Mouse (Mus musculus): Measurements from ENCODE around the gene Prpf4.

Gene Prpf4

DNA sequence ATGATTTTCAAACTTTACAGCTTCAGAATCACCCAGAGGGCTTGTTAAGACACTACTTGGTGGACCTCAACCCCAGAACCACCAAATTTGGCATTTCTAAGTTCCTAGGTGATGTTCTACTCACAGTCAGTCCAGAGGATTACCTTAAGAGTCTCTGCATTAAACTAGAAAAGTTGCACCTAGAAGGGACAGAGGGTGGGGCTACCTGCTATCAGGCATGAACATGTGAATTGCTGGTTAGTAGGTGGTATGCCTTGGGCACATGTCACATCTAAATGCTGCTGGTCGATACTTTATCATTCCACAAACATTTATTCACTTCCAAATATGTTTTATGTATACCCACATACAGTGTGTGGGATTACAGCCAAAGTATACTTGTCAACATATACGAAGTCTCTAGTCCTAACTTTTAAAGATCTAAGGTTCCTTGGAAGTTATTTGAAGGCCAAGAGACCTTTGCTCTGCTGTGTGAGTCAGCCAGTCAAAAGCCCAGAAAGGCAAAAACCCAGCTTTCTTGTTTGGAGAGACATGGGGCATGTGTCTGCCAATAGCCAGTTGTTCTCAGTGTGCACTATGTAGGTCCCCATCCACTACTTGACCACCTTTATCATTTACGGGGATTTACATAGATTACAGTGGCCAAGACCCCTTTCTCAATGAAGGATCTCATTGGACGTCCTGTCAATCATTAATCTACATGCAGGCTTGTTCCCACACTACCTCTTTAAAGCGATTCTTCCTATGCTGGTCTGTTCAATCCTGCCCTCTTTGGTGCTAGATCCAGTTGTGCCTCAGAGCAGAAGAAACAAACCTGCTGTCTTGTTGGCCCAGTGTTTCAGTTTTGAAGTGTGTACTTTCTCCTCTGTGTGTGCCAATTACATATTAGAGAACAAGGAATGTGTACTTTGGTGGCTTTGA, 18.7 kb upstream of the Prpf4 start:
- DNase-seq = no peak

- no peak for DNase-seq
Measured at GRCm38 (mm10) chr4:62391892-62392291, 16.7 kb upstream of the Prpf4 start.

GRCm38 (mm10) chr4:62393459-62393858, 15.1 kb upstream of the Prpf4 start:
- DNase-seq = no peak

DNA sequence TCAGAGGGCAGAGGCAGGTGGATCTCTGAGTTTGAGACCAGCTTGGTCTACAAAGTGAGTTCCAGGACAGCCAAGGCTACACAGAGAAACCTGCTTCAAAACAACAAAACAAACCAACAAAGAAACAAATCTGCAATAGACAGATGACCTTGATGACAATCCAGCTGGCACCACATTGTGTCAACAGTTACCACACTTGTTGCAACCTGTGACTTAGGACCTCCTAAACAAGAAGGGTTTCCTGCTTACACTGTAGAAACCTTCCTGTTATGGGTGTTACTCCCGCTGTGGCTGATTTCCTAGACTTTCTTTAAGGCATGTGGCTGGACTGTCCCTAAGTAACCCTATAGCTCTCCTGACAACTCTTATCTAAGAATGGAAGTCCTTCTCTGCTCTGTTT, 12.8 kb upstream of the Prpf4 start:
- no peak for DNase-seq

GRCm38 (mm10) chr4:62397616-62398365, 10.8 kb upstream of the Prpf4 start:
- DNase-seq = no peak

GRCm38 (mm10) chr4:62398956-62399355, 9.6 kb upstream of the Prpf4 start:
- no peak for DNase-seq

DNA sequence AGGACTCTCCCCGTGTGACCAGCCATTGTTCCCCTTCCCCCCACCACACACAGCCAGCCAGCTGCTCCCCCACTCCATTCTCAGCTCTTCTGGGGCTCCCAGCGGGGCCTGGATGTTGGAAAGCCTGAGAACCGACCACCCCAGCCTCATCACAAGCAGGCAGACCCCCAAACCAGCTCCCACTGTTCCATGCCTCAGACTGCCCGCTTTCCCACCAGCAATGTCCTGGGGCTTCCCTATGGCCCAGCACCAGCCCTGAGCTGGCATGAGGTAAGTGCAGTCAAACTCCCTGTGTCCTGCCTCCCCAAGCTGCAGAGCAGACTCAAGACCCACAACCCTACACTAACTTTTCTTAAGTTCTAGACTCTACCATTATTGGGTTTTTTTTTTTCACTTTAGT, 2.5 kb upstream of the Prpf4 start:
- DNase-seq = no peak

GRCm38 (mm10) chr4:62407730-62408582, 641 bp upstream of the Prpf4 start:
- DNase-seq = peak; percentile 53 to 63

GRCm38 (mm10) chr4:62409615-62410014, 1.0 kb downstream of the Prpf4 start:
- no peak for DNase-seq

DNA sequence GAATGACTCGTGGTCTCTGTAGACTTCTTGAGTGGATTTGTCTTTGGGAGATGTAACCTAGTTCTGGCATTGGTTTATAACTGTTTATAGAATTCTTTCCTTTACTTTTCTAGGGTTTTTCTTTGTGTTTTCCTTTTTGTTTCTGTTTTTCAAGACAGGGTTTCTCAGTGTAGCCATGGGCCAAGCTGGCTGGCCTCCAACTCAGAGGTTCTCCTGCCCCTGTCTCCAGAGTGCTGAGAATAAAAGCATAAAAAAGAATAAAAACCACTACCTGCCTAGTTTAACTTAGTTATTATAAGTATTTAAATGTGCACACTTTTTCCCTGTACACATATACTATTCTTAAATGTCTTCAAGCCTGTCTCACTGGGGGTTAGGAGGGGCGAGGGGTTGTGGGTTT, 1.7 kb downstream of the Prpf4 start:
- DNase-seq = no peak

DNA sequence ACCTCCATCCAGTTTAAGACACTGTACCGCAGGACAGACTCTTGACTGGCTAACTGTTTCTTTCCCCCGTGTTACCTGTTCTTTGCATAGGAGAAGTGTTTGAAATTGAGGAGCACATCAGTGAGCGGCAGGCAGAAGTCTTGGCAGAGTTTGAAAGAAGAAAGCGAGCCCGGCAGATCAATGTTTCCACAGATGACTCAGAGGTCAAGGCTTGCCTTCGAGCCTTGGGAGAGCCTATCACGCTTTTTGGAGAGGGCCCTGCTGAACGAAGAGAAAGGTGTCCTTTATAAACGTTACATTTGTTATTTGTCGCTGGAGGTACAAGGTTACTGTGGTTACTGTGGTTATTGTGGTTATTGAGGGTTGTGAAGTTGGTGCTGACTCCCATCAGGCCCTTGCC, 3.0 kb downstream of the Prpf4 start:
- DNase-seq = no peak

- DNase-seq = no peak
Measured at GRCm38 (mm10) chr4:62418448-62418847, 9.9 kb downstream of the Prpf4 start.

GRCm38 (mm10) chr4:62419091-62419490, 10.5 kb downstream of the Prpf4 start:
- DNase-seq = peak; percentile 61 to 73

GRCm38 (mm10) chr4:62425891-62426290, 17.3 kb downstream of the Prpf4 start:
- DNase-seq = no peak

DNA sequence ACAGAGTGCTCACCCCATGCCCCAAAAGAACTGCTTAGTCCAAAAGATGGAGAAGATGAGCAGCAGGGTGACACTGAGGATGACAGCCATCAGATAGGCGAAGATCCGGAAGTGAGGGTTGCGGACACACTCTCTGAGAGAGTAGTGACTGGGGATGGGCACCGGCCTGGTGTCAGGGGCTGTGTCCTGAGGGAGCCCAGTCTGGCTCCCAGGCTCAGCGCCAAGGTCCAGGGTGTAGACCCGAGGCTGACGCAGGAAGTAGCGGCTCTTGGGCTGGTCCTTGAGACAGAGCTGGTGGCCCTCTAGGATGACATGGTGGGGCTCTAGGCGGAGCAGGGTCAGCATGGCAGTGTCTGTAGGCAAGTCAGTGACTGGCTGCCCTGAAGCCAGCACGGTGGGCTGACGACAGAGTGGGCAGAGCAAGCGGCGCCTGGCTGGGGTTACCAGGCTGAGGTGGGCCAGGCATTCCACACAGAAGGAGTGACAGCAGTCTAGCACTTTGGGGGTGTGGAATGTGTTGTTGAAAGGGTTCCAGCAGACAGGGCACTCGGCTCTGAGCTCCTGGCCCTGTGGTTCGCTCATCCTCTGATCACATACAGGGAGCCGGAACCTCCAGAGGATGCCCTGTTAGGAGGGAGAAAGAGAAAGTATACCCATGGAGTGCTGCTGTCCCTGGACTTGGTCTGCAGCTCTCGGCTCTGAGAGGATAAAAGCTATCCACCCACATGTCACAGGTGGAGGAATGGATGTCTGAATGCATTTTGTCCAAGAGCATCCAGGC, 19.6 kb downstream of the Prpf4 start:
- DNase-seq = peak; percentile 26 to 29

- DNase-seq = no peak
Measured at GRCm38 (mm10) chr4:62429616-62430015, 21.0 kb downstream of the Prpf4 start.

- DNase-seq = no peak
Measured at GRCm38 (mm10) chr4:62430678-62431077, 22.1 kb downstream of the Prpf4 start.

DNA sequence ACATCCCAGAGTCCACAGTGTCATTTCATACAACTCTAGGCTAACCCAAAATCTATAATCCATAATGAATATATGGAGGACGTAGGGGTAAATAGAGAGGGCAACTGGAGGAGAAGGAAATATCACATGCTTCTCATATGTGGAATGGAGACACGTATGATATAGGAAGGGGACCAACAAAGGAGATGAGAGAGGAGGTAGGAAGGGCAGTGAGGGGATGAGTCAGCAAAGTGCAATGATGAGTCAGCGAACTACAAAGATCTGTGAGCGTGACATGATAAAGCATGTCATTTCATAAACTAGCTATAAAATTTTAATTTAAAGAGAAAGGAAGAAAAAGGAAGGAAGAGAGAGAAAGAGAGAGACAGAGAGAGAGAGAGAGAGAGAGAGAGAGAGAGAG, 22.9 kb downstream of the Prpf4 start:
- DNase-seq = no peak

- no peak for DNase-seq
Measured at GRCm38 (mm10) chr4:62433939-62434870, 25.6 kb downstream of the Prpf4 start.

- no peak for DNase-seq
Measured at GRCm38 (mm10) chr4:62435081-62435480, 26.5 kb downstream of the Prpf4 start, which contains the start of gene Rnf183. Gene Rnf183 (minus strand): TSS chr4:62435252.

DNA sequence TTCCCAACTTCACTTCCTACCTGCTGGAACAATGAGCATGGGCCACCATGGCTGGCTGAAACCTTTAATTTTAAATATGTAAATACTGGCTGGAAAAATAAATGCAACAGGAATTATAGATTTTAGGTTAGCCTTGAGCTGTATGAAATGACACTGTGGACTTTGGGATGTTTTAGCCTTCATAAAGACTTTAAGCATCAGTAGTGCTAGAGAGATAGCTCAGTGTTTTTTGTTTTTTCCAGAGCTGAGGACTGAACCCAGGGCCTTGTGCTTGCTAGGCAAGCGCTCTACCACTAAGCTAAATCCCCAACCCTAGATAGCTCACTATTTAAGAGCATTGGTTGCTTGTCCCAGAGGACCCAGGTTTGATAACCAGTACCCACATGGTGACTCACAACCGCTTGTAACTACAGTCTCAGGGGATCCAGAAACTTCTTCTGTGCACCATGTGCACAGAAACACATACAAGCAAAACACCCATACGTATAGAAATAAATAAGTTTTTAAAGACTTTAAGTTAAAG, 28.7 kb downstream of the Prpf4 start:
- no peak for DNase-seq
